Mouse (Mus musculus) 416B (cell line): ENCODE data around the gene Gm6899.

Experiments used
- DNase-seq: peaks from one replicate; pipeline ENCODE4 v3.0.0; 2011; ENCODE audit warnings: low read depth

The Gm6899 gene

GRCm38 (mm10) chr11:26642141-26642540, 49.1 kb downstream of the Gm6899 start:
- DNase-seq = peak; percentile 34
